Mouse (Mus musculus): ENCODE data around the gene Muc1.

GRCm38 (mm10) chr3:89187197-89187596 is 41.7 kb upstream of the Muc1 start:
- TF ChIP-seq CTCF (IDR thresholded peaks at IDR 0.05; ENCODE audit: control insufficient read depth, insufficient read depth, low read length) (no peak), POLR2A (IDR thresholded peaks at IDR 0.05; ENCODE audit: borderline replicate concordance, control insufficient read depth, low read depth, low read length) (no peak)
